Mouse (Mus musculus): Measurements from ENCODE around the gene Rabggta. TPM values are rescaled to one million over a fixed set of nuclear protein-coding genes. Genes with fewer than 3 reads are reported as not detected.
A peak's percentile ranks its signal among the peaks of the same experiment; 100 is the strongest.
"Not testable (repeated sequence)": the region's sequence is repeated elsewhere in the genome, so short reads cannot be mapped to it uniquely, and the experiment has no call there.

Rabggta gene
- 10 to 100 TPM; 13.7 to 14.4 TPM for total RNA-seq (2021)

- peak; percentile 92 to 95 for DNase-seq
- intact Hi-C loops (cut with DNase I) = loop anchor here (2.0 kb wide), 2 partner anchors 21 to 39 kb away; no protein-coding TSS in a partner anchor
These were observed at the start of gene Rabggta for GRCm38 (mm10) chr14:55721700-55722437. Gene Rabggta (minus strand): TSS chr14:55722263.

DNA sequence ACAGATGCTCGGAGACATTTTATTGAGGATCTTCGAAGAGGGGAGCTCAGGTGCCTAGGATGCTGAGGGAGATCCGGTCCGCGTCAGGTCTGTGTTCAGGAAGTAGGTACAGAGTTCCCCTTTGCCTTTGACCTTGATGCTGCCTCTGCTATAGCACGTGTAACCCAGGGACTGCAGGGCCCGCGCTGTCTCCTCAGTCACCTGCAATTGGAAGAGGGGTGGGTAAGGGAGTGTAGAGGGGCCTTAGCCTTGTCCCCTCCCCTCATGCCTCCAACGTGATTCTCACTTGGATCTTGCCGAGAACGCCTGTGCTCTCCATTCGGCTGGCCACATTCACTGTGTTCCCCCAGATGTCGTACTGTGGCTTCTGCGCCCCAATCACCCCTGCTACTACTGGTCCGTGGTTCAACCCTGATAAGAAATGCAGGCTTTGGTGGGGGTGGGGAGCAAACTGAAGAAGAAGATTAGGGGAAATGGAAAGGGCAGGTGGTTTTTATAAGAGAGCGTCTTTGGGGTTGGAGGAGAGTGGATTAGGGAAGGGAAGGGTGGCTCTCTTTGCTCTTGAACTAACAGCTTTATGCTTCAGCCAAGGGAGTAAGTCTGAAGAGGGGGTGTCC is 47.1 kb upstream of the Rabggta start:
- intact Hi-C loops (cut with DNase I) = no loop called here
- no peak for DNase-seq

DNA sequence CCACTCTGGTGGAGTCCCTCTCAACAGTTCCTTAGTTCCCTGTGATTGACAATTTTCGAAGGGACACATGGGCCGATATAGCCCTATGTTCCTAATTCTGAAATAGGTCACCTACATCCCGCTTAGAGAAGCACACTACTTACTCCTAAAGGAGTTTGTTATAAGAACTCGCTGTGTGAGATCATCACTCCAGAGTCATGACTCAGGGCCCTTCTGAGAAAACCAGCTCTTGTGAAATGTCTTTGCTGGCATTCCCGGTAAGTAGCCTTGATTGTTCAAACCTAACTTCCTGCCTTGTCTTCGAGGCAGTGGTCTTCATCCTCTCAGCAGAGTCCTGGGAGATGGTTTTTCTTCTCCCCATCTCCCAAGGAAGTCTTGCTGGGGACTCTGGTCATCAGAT is 46.5 kb upstream of the Rabggta start:
- intact Hi-C loops (cut with DNase I) = no loop called here
- no peak for DNase-seq

DNA sequence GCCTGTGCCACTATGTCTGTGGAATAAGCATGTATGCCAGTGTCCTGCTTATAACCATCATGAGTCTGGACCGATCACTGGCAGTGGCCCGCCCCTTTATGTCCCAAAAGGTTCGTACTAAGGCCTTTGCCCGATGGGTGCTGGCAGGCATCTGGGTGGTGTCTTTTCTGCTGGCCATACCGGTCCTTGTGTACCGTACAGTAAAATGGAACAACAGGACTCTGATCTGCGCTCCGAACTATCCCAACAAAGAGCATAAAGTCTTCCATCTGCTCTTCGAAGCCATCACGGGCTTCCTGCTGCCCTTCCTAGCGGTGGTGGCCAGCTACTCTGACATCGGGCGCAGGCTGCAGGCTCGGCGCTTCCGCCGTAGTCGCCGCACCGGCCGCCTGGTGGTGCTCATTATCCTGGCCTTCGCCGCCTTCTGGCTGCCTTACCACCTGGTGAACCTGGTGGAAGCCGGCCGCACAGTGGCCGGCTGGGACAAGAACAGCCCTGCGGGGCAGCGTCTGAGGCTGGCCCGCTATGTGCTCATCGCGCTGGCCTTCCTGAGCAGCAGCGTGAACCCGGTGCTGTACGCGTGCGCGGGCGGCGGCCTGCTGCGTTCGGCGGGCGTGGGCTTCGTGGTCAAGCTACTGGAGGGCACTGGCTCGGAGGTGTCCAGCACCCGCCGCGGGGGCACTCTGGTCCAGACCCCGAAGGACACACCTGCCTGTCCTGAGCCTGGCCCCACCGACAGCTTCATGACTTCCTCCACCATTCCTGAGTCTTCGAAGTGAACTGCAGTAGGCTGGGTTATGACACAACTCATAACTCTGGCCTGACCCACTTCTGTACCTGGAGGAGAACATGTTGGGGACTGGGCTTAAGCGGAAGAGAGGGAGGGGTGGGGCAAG is 45.7 kb upstream of the Rabggta start:
- intact Hi-C loops (cut with DNase I) = no loop called here
- peak; percentile 62 to 75 for DNase-seq

GRCm38 (mm10) chr14:55765696-55766095 is 43.6 kb upstream of the Rabggta start, which contains the start of gene Ltb4r1:
Gene Ltb4r1 (plus strand): TSS chr14:55765962.
- DNase-seq = no peak
- intact Hi-C loops (cut with DNase I) = no loop called here

- intact Hi-C loops (cut with DNase I) = no loop called here
- DNase-seq = peak in 1 of 2 experiments; percentile 45
These were observed 41.1 kb upstream of the Rabggta start for GRCm38 (mm10) chr14:55763166-55763565.

DNA sequence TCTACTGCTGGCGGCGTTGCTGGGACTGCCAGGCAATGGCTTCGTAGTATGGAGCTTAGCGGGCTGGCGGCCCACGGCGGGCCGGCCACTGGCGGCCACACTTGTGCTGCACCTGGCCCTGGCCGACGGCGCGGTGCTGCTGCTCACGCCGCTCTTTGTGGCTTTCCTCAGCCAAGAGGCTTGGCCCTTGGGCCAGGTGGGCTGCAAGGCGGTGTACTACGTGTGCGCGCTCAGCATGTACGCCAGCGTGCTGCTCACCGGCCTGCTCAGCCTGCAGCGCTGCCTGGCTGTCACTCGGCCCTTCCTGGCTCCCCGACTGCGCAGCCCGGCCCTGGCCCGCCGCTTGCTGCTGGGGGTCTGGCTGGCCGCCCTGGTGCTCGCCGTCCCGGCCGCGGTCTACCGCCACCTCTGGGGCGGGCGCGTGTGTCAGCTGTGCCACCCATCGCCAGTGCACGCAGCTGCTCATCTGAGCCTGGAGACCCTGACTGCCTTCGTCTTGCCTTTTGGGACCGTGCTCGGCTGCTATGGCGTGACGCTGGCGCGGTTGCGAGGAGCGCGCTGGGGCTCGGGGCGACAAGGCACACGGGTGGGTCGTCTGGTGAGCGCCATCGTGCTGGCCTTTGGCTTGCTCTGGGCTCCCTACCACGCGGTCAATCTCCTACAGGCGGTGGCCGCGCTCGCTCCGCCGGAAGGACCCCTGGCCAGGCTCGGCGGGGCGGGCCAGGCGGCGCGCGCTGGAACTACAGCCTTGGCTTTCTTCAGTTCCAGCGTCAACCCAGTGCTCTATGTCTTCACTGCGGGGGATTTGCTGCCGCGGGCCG is 40.1 kb upstream of the Rabggta start:
- intact Hi-C loops (cut with DNase I) = no loop called here
- DNase-seq = peak; percentile 65 to 77

DNA sequence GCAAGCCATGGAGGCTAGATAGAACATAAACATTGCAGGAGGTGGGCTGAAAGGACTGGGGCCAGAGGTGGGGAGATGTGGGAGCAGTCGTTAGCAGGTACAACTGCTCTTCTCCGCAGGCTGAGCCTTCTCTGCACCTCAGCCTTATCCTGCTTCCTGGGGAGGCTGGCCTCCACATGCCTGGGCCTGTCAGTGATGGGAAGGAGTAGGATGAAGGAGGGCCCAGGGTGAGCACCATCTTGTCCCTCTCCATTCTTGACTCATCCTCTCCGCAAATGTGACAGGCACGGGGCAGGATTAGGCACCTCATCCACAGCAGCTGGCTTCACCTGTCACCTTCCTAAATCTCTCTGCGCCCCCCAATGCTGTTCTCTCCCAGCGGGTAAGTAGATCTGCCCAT is 39.1 kb upstream of the Rabggta start, which contains the start of gene Ltb4r2:
Gene Ltb4r2 (plus strand): TSS at position 266 of the 400 bp plus-strand sequence.
- intact Hi-C loops (cut with DNase I) = no loop called here
- DNase-seq = no peak

GRCm38 (mm10) chr14:55760156-55760555 is 38.1 kb upstream of the Rabggta start:
- DNase-seq = peak; percentile 89 to 93
- intact Hi-C loops (cut with DNase I) = not testable (repeated sequence)

DNA sequence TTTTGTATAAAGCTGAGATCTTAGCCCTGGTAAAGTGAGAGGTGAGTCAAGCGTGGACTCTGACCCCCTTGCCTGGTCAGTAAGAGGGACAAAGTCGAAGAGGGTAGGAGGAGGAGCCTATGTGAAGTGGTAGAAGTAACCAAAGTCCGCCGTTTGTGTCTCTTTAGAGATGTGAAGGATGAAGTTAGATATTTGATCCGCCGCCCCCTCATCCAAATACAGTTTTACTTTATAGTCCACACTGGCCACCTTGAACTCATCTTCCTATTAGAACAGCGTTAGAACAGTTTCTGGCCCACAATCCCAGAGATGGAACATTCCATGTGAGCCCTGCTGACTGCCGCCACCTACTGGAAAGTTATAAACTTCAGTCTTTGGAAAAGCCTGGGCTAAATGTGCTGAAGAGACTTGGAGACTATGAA is 36.3 kb upstream of the Rabggta start, which contains the start of gene Cideb:
Gene Cideb (minus strand): TSS at position 96 of the 422 bp plus-strand sequence.
- intact Hi-C loops (cut with DNase I) = loop anchor here (5.0 kb wide), 1 partner anchor 131 kb away; no protein-coding TSS in a partner anchor

GRCm38 (mm10) chr14:55757566-55757965 is 35.5 kb upstream of the Rabggta start:
- DNase-seq = no peak
- intact Hi-C loops (cut with DNase I) = loop anchor here (5.0 kb wide), 1 partner anchor 130 kb away; no protein-coding TSS in a partner anchor

More for the DNA sequence above, 36.3 kb upstream of the Rabggta start, which contains the start of gene Cideb:
- peak; percentile 60 to 77 for DNase-seq

- DNase-seq = no peak
- intact Hi-C loops (cut with DNase I) = loop anchor here (10.0 kb wide), 1 partner anchor 252 kb away; the partner anchor contains the start of gene Carmil3
These were observed 25.2 kb upstream of the Rabggta start for GRCm38 (mm10) chr14:55747051-55747847.

GRCm38 (mm10) chr14:55745861-55746237 is 23.8 kb upstream of the Rabggta start:
- intact Hi-C loops (cut with DNase I) = loop anchor here (10.0 kb wide), 1 partner anchor 251 kb away; the partner anchor contains the start of gene Carmil3
- DNase-seq = no peak

DNA sequence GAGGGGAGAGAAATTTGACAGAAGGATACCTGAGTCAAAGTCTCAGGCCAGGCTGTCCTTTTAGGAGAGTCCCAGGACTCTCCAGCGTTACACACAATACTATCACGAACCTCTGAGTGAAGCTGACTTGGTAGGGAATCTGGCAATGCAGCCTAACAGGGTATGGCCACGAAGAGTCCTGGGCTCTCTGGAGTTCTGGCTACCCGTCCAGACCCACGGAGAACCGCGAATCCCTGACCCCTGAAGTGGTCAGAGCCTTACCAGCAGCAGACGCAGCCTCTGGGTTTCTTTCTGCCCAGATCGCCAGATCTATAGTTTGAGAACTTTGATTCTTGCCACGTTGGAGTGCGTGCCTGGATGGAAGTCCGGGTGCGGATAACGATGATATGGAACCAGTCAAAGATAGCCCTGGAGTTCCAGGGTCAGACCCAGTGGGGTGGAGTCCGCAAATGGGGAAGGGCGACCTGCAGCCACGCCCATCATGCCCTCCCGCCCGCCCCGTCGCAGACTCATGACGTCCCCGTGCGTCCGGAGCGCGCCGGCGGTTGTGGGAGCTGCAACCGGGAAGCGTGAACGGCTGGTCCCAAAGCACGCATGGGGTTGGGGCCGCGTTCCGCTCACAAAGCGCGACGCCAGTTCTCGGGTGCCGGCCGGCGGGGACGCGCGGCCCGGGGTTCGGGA is 23.3 kb upstream of the Rabggta start, which contains the start of the genes Dhrs1 and Nop9:
Gene Dhrs1 (minus strand): TSS at position 511 of the 681 bp plus-strand sequence.
Gene Nop9 (plus strand): TSS at position 514 of the 681 bp plus-strand sequence.
- intact Hi-C loops (cut with DNase I) = loop anchor here (10.0 kb wide), 1 partner anchor 251 kb away; the partner anchor contains the start of gene Carmil3
- peak; percentile 92 to 93 for DNase-seq

DNA sequence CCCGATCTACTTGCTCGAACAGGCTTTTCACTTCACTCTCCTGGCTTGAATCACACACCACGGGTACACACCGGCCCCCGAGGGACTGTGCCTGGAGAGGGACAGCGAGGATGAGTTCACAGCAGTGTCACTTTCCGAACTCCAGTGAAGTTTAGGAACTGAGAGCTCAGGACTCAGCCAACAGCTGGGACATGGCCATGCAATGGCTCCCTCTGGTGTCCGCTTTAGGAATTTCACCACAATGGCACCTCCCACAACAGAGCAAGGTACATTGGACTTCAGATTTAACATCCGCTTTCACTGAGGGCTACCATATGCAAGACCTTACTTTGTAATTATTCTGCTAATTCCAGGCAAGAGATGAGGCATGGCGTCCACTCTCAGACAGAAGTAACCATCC is 21.6 kb upstream of the Rabggta start:
- intact Hi-C loops (cut with DNase I) = loop anchor here (1.0 to 10.0 kb wide), 4 partner anchors 21 to 249 kb away; partner anchors contain the start of genes Carmil3 and Rabggta
- DNase-seq = peak; percentile 91 to 94

DNA sequence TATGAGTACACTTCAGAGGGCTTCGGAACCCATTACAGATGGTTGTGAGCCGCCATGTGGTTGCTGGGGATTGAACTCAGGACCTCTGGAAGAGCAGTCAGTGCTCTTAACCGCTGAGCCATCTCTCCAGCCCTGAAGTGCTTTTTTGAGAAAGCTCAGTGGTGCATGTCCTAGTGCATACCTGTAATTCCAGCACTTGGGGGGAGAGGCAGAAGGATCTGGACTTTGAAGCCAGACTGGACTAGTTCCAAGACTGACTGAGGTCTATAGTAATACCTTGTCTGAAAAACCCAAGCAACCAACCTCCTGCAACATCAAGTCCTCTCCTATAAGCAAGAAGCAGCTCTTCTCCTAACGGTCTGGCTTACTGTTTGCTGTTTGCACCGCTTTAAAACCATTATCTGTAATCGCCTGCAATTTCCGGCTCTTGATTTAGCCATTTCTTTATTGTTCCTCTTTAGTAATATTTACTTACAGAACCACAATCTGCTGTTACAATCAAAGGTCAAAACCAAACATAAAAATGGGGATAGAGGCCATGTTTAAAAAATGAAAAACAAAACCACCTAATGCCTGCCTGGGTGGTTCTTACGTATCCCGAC is 15.1 kb upstream of the Rabggta start:
- DNase-seq = no peak
- intact Hi-C loops (cut with DNase I) = no loop called here

DNA sequence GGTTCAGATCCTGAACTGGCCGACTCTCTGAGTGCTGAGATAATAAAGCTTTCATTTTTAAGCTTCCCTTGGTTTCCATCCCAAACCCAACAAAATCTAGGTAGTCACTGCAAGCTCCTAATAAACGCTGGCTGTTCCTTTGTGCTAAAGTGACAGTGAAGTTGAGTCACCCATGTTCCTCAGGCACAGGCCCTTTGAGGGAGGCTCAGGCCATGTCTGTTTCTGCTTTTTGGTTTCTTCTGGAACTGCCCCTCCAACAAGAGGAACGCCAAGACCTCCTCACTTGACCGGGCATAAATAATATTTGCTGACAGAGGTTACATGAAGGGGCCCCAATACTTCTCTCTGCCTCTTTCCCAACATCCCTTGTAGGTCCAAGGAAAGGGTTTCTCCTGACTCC is 13.7 kb upstream of the Rabggta start:
- DNase-seq = no peak
- intact Hi-C loops (cut with DNase I) = no loop called here

Data from heart, postnatal 10 days (tissue).